Mouse (Mus musculus): ENCODE data around the gene Edem3. TPM values are rescaled to one million over a fixed set of nuclear protein-coding genes. Genes with fewer than 3 reads are reported as not detected.
"Not testable (repeated sequence)": the region's sequence is repeated elsewhere in the genome, so short reads cannot be mapped to it uniquely, and the experiment has no call there.

The Edem3 gene
- total RNA-seq, 4 experiments from 2014 or later: 34.2 to 35.5 (median 35.0) TPM

GRCm38 (mm10) chr1:151749894-151750293 lies 5.3 kb upstream of the Edem3 start:
- not testable (repeated sequence) for DNase-seq (ENCODE audit: low spot score in 2 of 2)

DNA sequence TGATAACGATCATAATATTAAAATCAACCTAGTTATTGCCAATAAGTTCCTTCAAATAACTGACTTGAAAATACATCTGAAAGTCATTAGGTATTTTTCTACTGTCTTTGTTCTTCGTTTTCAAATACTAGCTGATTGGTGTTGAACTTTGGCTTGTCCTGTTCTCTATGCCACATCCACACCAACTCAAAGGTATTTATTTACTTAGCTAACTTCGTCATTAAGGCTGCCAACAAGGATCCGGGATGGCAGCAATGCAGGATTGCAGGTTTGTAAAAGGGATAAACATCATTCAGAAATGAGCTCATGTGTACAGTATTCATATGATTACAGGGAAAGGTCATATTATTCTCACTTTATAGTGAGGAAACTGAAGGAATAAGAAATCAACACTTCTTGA lies 2.2 kb upstream of the Edem3 start:
- no peak for DNase-seq (ENCODE audit: low spot score in 2 of 2)

- DNase-seq (ENCODE audit: low spot score in 2 of 2): no peak
Observed at GRCm38 (mm10) chr1:151753374-151753929, 1.7 kb upstream of the Edem3 start.

DNA sequence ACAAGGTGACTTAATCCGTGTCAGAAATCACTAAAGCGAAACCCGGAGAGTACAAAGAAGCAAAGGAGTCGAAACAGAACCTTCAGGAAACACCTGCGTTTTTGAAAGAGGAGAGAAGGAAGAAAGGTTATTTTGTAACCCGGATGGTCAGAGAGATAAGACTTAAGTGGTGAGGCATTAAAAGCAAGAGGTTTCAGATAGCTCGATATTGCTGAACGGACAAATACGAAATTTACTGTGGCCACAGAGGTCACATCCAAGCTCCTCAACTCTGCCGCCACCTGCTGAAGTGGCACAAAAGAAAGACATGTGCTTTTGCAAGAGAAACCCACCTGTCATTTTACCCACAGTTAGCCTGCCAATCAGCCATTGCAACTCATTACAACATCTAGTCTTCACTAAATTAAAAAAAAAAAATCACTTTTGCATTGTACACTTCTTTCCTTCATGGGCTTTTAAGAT lies 1.1 kb upstream of the Edem3 start:
- DNase-seq (ENCODE audit: low spot score in 2 of 2): no peak

DNA sequence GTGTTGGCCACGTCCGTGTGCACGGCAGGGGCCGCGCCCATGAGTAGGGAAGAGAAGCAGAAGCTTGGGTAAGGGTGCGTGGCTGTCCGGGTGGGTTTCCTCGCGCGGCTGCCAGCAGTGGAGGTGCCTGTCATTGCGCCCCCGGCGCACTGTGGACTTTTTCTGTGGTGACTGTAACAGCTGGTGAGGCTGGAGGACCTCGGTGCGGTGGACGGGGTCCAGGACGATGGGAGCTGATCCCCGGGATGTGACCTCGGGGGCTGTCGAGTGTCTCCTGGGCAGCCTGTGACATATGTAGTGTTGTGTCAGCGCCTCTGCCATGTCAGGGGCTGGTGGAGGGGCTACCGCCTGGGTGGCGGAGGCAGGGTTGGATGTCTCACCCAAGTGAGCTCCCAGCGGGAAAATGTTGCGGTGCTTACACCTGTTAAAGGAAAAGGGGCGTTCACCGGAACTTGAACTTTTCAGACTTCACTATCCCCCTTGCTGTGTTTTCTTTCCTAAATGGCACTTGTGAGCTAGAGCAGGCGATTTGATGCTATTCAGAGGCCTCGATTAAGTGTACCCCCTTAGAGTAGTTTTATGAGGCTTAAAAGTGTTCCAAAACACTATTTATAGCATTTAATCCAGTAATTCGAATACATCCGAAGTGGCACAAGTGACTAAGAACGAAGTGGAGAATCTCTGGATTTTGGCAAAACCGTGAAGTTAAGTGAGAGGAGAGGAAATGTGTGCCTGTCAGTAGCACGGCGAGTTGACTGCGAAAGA lies 671 bp downstream of the Edem3 start:
- DNase-seq (ENCODE audit: low spot score in 2 of 2): peak; percentile 49

DNA sequence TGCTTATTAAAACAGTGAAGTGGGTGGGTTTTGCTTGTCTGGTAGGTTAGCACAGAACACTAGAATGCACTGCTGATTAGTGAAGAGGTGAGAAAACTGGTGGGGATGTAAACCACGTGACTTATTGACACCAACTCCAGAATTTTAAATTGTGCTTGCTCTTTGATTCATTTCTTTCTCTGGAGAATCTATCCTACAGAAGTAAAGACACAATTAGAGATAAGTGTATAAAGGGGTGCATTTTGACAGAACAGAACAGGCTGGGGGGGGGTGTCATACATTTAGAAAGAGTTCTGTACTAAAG lies 1.2 kb downstream of the Edem3 start:
- no peak for DNase-seq (ENCODE audit: low spot score in 2 of 2)

DNA sequence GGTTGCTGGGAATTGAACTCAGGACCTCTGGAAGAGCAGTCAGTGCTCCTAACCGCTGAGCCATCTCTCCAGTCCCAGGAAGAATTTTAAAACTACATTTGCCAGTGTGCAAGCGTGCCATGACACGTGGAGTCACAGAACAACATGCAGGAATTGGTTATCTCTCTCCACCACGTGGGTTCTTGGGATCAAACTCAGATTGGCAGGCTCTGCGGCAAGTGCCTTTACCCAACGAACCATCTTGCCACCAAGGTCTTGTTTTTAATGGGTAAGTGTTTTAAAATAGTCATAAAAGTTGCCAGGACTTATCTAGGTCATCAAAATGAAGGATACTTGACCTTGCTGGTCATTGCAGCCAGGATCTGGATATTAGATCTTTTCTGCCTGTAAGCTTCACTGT lies 3.1 kb downstream of the Edem3 start:
- no peak for DNase-seq (ENCODE audit: low spot score in 2 of 2)

- no peak for DNase-seq (ENCODE audit: low spot score in 2 of 2)
Observed at GRCm38 (mm10) chr1:151758991-151759390, 3.8 kb downstream of the Edem3 start.

DNA sequence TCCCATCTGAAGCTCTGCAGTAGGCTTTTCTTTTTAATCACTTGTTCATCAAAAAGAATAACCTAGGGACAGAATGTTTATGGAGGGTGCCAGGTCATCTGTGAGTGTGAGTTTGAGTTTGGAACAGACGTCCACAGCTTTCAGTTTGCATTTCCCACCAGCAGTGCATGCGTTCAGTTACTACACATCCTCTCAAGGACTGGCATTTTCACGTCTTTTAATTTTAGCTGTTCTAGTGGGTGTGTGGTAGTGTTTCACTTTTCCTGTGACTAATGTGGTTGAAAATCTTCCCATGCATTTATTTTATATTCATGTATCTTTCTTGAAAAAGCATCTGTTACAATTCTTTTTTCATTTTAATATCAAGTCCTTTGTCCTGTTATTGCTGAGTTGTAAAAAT lies 9.1 kb downstream of the Edem3 start:
- peak in 1 of 2 experiments; percentile 19 for DNase-seq (ENCODE audit: low spot score in 2 of 2)

GRCm38 (mm10) chr1:151766166-151766565 lies 11.0 kb downstream of the Edem3 start:
- no peak for DNase-seq (ENCODE audit: low spot score in 2 of 2)

- DNase-seq (ENCODE audit: low spot score in 2 of 2): no peak
Observed at GRCm38 (mm10) chr1:151766976-151767654, 11.9 kb downstream of the Edem3 start.

DNA sequence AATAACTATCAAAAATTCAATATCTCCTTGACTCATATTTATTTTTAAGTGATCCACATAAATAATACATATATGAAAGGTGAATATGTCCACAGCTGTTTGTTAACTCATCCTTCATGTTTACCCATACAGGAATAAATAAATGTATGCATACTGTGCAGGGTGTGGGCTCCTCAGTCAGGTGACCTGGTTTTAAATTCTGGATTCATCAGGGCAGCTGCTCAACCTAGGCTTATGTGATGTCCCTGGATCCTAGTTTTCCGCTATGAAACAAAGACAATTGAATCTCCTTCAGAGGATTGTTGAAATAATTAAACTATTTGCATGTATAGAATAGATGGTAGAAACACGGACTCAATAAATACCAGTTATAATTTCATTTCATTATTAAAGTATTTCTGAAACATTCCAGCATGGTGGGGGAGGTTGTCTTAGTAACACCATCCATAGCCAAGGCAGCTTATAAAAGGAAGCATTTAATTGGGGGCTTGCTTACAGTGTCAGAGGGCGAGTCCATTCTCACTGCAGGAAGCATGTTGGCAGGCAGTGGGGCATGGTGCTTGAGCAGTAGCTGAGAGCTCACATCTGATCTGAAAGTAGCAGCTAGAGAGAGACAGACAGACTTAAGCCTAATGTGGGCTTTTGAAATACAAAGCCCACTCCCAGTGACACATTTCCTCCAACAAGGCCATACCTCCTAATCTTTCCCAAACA lies 14.2 kb downstream of the Edem3 start:
- no peak for DNase-seq (ENCODE audit: low spot score in 2 of 2)

- peak in 1 of 2 experiments; percentile 70 for DNase-seq (ENCODE audit: low spot score in 2 of 2)
Observed at GRCm38 (mm10) chr1:151777616-151778015, 22.4 kb downstream of the Edem3 start.

- no peak for DNase-seq (ENCODE audit: low spot score in 2 of 2)
Observed at GRCm38 (mm10) chr1:151778592-151778991, 23.4 kb downstream of the Edem3 start.

- DNase-seq (ENCODE audit: low spot score in 2 of 2): no peak
Observed at GRCm38 (mm10) chr1:151779306-151779705, 24.1 kb downstream of the Edem3 start.

DNA sequence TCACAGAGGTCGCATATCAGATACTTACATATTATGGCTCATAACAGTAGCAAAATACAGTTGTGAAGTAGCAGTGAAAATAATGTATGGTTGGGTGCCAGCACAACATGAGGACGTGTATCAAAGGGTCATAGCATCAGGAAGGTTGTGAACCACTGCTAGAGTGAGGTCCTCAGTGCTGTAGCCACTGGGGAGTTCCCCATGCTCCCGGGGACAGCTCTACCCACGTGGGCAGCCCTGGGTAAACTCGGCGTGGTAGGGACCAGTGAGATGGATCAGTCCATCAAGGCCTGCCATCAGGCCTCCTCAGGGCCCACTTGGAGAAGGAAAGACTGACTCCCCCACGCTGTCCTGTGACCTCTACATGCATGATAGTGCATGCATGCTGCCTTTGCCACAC lies 26.3 kb downstream of the Edem3 start:
- DNase-seq (ENCODE audit: low spot score in 2 of 2): no peak

DNA sequence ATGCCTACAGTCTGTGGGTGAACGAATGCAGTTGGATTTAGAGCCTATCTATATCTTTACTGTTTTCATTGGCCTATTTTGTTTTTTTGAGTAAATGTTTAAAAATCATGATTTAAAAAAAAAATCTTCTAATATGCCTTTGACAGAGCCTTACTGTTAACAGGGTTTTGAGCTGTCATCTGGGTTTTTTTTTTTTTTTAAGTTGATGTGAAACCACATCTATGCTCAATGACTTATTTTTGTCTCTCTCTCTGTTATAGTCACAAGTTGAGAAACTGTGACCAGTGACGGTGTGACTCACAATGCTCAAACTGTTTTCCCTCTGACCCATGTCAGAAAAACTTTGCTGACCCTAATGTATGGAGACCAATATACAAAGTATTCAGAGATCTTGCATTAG lies 28.2 kb downstream of the Edem3 start:
- DNase-seq (ENCODE audit: low spot score in 2 of 2): no peak

- DNase-seq (ENCODE audit: low spot score in 2 of 2): no peak
Observed at GRCm38 (mm10) chr1:151786406-151786805, 31.2 kb downstream of the Edem3 start.

- no peak for DNase-seq (ENCODE audit: low spot score in 2 of 2)
Observed at GRCm38 (mm10) chr1:151789136-151789535, 34.0 kb downstream of the Edem3 start.

- DNase-seq (ENCODE audit: low spot score in 2 of 2): not testable (repeated sequence)
Observed at GRCm38 (mm10) chr1:151792076-151792475, 36.9 kb downstream of the Edem3 start.

GRCm38 (mm10) chr1:151802795-151803194 lies 47.6 kb downstream of the Edem3 start:
- DNase-seq (ENCODE audit: low spot score in 2 of 2): not testable (repeated sequence)

DNA sequence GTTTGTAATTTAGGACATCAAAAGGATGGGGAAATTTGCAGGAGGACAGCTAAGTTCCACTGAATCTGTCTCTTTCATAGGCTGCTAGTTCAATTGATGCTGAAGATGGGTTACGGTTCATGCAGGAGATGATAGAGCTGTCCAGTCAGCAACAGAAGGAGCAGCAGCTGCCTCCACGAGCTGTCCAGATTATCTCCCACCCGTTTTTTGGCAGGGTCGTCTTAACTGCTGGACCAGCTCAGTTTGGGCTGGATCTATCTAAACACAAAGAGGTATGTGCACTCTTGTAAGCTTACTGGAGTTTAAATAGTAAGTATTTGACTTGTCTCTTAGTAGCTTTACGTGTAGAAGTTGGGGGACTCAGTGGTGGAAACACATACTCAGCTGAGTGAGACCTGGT lies 52.1 kb downstream of the Edem3 start:
- no peak for DNase-seq (ENCODE audit: low spot score in 2 of 2)
